Mouse (Mus musculus) heart, postnatal 10 days (tissue): ENCODE data around the gene Nkx3-2. TPM values are rescaled to one million over a fixed set of nuclear protein-coding genes. Genes with fewer than 3 reads are reported as not detected.

ENCODE experiments used
- DNase-seq, 2 experiments: peaks; one replicate each; pipeline ENCODE4 v3.0.0; 2021
- intact Hi-C: fragments of 180-260 bp; cut with DNase I; formaldehyde crosslinking; loops from one replicate; pipeline ENCODE4 v1.15.1; 2025
- total RNA-seq, 2 experiments: library from RNA; stranded (reverse); gene quantifications; 2 replicates each; pipeline ENCODE4 v1.2.3; 2021

Gene Nkx3-2
- not detected for total RNA-seq

- intact Hi-C loops = no loop called here
- no peak for DNase-seq
Measured at GRCm38 (mm10) chr5:41763731-41764721, at the start of gene Nkx3-2. TSS of gene Nkx3-2 (minus strand) at chr5:41764501.

GRCm38 (mm10) chr5:41812516-41812915 is 48.2 kb upstream of the Nkx3-2 start:
- intact Hi-C loops = no loop called here
- no peak for DNase-seq

GRCm38 (mm10) chr5:41811279-41811678 is 47.0 kb upstream of the Nkx3-2 start:
- no peak for DNase-seq
- intact Hi-C loops = no loop called here

- DNase-seq = peak; percentile 2 to 11
- intact Hi-C loops = no loop called here
Measured at GRCm38 (mm10) chr5:41807383-41807782, 43.1 kb upstream of the Nkx3-2 start.

- intact Hi-C loops = no loop called here
- no peak for DNase-seq
Measured at GRCm38 (mm10) chr5:41806176-41806575, 41.9 kb upstream of the Nkx3-2 start.

GRCm38 (mm10) chr5:41805085-41805484 is 40.8 kb upstream of the Nkx3-2 start:
- DNase-seq = no peak
- intact Hi-C loops = no loop called here

GRCm38 (mm10) chr5:41804643-41805042 is 40.3 kb upstream of the Nkx3-2 start:
- no peak for DNase-seq
- intact Hi-C loops = no loop called here

- DNase-seq = no peak
- intact Hi-C loops = no loop called here
Measured at GRCm38 (mm10) chr5:41801622-41802021, 37.3 kb upstream of the Nkx3-2 start.

- DNase-seq = no peak
- intact Hi-C loops = no loop called here
Measured at GRCm38 (mm10) chr5:41794434-41794833, 30.1 kb upstream of the Nkx3-2 start.

GRCm38 (mm10) chr5:41790517-41790916 is 26.2 kb upstream of the Nkx3-2 start:
- intact Hi-C loops = no loop called here
- no peak for DNase-seq

- intact Hi-C loops = no loop called here
Measured at GRCm38 (mm10) chr5:41788877-41789276, 24.6 kb upstream of the Nkx3-2 start.

GRCm38 (mm10) chr5:41781890-41782289 is 17.6 kb upstream of the Nkx3-2 start:
- no peak for DNase-seq
- intact Hi-C loops = no loop called here

More at GRCm38 (mm10) chr5:41788877-41789276, 24.6 kb upstream of the Nkx3-2 start:
- DNase-seq = no peak

GRCm38 (mm10) chr5:41780026-41780425 is 15.7 kb upstream of the Nkx3-2 start:
- DNase-seq = no peak
- intact Hi-C loops = no loop called here

GRCm38 (mm10) chr5:41775728-41776127 is 11.4 kb upstream of the Nkx3-2 start:
- intact Hi-C loops = no loop called here
- DNase-seq = no peak

GRCm38 (mm10) chr5:41775273-41775672 is 11.0 kb upstream of the Nkx3-2 start:
- intact Hi-C loops = no loop called here
- DNase-seq = no peak

- peak; percentile 86 to 94 for DNase-seq
- intact Hi-C loops = loop anchor here (1.0 to 5.0 kb wide), 3 partner anchors 61 to 716 kb away; partner anchors contain the start of gene Rab28
Measured at GRCm38 (mm10) chr5:41768382-41769040, 4.2 kb upstream of the Nkx3-2 start.

GRCm38 (mm10) chr5:41767296-41768200 is 3.2 kb upstream of the Nkx3-2 start:
- DNase-seq = no peak
- intact Hi-C loops = loop anchor here (1.0 to 5.0 kb wide), 3 partner anchors 60 to 715 kb away; partner anchors contain the start of gene Rab28

GRCm38 (mm10) chr5:41766406-41767010 is 2.2 kb upstream of the Nkx3-2 start:
- no peak for DNase-seq
- intact Hi-C loops = loop anchor here (5.0 kb wide), 1 partner anchor 59 kb away; the partner anchor contains the start of gene Rab28

- no peak for DNase-seq
- intact Hi-C loops = loop anchor here (5.0 kb wide), 1 partner anchor 59 kb away; the partner anchor contains the start of gene Rab28
Measured at GRCm38 (mm10) chr5:41765626-41766405, 1.5 kb upstream of the Nkx3-2 start.
